Mouse (Mus musculus): ENCODE results near the gene AC161166.1.
"Not testable (repeated sequence)": the region's sequence is repeated elsewhere in the genome, so short reads cannot be mapped to it uniquely, and the experiment has no call there.

AC161166.1 gene

GRCm38 (mm10) chr7:24525686-24526420 is 13.6 kb upstream of the AC161166.1 start:
- no peak for DNase-seq

- no peak for DNase-seq
Observed at GRCm38 (mm10) chr7:24524978-24525377, 12.7 kb upstream of the AC161166.1 start.

DNA sequence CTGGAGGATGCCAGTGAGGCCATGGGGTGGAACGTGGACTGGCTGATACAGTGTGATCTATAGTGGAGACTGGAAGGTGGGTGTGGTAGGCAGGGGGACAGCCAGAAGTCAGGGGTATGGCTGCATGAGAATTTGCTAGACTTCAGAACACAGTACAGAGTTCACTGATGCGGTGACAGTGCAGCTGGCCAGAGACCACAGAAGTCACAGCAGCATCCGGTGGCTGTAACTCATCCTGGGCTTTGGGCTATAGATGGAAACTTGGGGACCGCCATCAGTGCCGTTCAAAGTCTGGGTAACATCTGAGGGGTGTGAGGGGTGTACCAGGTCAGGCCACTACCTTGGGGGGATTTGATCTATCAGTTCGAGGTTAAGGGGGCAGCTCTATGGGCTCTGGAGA is 11.5 kb upstream of the AC161166.1 start:
- no peak for DNase-seq

DNA sequence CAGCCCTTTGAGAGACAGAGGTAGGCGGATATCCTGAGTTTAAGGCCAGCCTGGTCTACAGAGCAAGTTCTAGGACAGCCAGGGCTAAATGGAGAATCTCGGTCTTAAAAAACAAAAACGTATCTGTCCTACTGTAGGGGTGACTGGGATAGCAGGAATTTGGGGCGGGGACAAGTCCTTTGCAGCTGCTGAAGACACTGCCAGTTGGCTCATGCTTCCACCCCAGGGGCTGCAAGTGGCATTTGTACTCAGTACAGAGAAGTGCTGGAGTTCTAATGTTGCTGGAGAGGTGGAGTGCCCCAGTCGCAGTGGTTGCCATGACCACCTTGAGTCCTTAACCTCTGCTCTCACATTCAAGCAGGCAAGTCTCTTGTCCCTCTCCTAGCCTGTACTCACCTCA is 10.6 kb upstream of the AC161166.1 start:
- no peak for DNase-seq

GRCm38 (mm10) chr7:24520054-24520453 is 7.8 kb upstream of the AC161166.1 start:
- not testable (repeated sequence) for DNase-seq

GRCm38 (mm10) chr7:24519130-24519529 is 6.9 kb upstream of the AC161166.1 start:
- no peak for DNase-seq

DNA sequence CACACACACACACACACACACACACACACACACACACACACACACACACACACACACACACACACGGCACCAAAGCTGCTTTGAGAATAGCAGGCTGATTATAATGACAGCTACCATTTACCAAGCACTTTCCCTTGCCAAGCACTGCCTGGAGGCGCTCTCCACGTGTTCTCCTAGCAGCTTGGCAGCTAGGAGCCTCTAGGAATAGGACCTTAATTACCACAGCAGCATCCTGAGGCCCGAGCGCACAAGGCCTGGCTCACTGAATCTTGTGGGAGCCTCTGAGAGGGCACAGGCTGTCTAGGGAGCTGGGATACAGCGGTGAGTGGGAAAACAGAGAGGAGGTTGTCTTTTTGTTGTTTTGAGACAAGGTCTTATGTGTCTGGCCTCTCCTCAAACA is 5.4 kb upstream of the AC161166.1 start:
- DNase-seq = no peak

DNA sequence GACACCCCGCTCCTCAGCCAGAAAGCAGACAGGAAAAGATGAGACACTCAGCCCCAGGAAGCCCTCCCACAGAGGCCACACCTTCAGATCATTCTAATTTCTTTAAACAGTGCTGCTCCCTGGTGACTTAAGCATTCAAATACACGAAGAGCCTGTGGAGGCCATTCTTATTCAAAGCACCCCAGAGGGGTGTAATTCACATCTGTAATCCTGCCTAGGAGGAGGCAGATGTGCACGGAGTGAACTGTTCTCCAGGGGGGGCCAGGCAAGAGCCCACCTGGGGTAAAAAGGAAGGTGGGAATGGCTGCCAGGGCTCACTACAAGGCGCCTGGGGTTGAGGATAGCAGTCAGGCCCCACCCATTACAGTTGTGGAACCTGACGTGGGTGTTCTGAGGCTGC is 4.8 kb upstream of the AC161166.1 start:
- no peak for DNase-seq

- DNase-seq = peak in 1 of 2 experiments; percentile 48
Observed at GRCm38 (mm10) chr7:24516319-24516718, 4.1 kb upstream of the AC161166.1 start.

- no peak for DNase-seq
Observed at GRCm38 (mm10) chr7:24507726-24508114, 4.5 kb downstream of the AC161166.1 start.

DNA sequence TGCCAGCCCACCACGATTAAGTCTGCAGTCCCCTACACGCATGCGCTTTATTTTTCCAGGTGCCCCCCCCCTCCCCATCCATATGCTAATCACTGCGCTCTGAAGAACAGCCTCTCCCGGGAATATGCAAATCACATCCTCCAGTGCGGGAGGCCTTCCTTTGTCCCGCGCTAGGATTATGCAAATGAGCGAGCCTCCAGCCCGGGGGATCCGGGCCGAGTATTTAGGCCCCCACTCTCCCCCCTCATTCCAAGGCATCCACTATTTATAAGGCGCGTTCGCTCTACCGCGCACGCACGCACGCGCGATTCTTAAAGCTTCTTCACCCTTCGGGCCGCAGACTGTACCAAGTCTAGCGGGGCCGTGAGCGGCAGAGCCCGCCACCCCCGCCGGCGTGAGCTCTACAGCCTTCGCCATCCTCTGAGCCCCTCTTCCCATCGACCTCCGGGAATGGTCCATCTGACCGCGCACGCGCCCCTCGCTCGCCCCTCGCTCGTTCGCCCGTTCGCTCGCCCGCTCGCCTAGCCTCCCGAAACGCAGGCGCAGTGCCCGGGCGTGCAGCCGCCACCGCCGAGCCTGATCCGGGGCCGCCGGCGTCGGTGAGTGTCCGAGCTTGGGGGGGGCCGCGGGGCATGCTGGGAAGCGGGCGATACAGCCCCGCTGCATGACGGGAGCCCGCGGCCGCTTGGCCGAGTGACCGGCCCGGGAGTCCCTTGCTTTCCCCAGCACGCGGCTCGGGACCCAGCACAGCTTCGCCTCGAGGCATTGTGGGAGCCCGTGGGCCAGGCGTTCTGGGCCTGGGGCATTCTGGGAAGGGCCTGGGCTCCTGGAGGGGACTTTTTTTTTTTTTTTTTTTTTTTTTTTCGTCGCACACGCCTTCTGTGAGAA is 5.2 kb downstream of the AC161166.1 start, which contains the start of gene Zfp428:
Gene Zfp428, plus strand, starts transcription at position 169 of the 888 bp plus-strand sequence.
- peak; percentile 77 to 82 for DNase-seq

GRCm38 (mm10) chr7:24506476-24506837 is 5.8 kb downstream of the AC161166.1 start:
- DNase-seq = peak; percentile 74 to 80

- DNase-seq = peak; percentile 31 to 42
Observed at GRCm38 (mm10) chr7:24506065-24506459, 6.2 kb downstream of the AC161166.1 start.

DNA sequence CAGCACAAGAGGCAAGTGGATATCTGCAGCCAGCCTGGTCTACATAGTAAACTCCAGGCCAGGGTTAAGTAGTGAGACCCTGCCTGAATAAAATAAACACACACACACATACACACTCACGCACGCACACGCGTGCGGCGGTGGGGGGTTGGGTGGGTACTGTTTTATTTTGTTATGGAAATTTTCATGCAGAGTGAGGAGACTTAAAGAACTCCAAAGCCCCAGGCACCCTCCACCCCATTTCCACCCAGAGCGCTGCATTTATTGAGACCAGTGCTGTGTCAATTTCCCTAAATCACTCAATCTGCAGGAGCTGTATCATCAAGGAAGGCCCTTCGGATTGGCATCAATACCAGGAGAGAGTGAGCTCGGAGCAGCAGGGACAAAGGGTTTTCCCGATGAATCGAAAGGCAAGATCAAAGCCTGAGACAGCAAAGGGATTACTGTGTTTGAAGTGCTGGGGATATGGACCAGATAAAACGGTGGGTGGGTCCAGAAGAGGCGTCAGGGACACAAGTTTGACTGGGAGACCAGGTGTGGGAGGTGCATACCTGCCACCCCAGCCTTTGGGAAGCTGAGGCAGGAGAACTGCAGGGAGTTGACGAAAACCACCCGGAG is 6.7 kb downstream of the AC161166.1 start:
- no peak for DNase-seq

DNA sequence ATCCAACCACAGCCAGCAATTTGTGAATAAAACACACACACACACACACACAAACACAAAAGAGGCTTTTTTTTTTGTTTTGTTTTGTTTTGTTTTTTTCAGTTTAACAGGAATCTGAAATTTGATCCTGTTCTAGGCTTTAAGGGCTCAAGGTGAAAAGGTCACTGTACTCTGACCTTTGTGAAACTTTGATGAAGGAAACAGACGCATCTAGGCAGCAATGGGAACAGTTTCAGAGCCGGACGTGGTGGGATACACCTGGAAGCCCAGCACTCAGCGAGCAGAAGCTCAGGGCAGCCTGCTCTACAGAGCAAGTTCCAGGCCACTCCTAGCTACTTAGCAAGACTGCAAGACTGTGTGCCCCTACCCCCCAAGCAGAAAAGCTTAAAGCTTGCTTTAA is 7.4 kb downstream of the AC161166.1 start:
- DNase-seq = no peak

GRCm38 (mm10) chr7:24504004-24504403 is 8.3 kb downstream of the AC161166.1 start:
- DNase-seq = no peak

DNA sequence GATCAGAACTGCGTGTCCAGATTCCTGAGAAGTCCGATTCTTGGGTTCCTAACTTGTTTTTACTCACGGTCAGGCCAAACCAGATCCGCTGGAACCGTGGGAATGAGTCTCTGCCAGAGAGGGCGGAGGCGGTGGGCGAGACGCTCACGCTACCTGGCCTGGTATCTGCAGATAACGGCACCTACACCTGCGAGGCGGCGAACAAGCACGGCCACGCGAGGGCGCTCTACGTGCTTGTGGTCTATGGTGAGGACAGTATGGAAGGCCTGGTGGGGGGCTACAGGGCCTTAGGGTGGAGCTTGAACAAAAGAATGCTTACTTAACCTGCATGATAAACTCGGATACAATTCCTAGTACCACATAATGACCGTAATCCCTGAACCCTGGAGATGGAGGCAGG is 10.8 kb downstream of the AC161166.1 start:
- DNase-seq = no peak

- DNase-seq = peak in 1 of 2 experiments; percentile 40
Observed at GRCm38 (mm10) chr7:24500929-24501328, 11.3 kb downstream of the AC161166.1 start.

GRCm38 (mm10) chr7:24499856-24500577 is 12.2 kb downstream of the AC161166.1 start:
- DNase-seq = peak; percentile 37 to 49

DNA sequence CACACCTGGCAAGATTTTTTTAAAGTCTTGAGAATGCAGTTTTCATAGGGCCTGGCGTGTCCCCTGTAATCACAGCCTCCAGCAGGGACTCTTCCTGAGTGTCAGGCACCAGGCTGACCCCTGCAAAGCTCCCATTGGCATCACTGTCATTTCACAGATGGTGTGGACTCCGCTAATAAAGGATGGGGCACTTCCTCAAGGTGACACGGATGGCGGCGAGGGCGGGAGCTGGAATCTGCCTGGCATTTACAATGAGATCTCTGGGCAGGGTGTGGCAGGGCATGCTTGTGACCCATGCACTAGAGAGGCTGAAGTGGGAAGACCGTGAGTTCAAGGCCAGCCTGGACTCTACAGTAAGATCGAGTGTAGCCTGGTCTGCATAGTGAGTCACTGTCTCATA is 24.0 kb downstream of the AC161166.1 start:
- DNase-seq = no peak

GRCm38 (mm10) chr7:24487403-24487802 is 24.9 kb downstream of the AC161166.1 start:
- no peak for DNase-seq

- no peak for DNase-seq
Observed at GRCm38 (mm10) chr7:24486654-24487130, 25.6 kb downstream of the AC161166.1 start.

- DNase-seq = no peak
Observed at GRCm38 (mm10) chr7:24485481-24485880, 26.8 kb downstream of the AC161166.1 start.

All from kidney, adult 8-10 months (tissue).